Mouse (Mus musculus): Measurements from ENCODE around the gene Nfatc3. TPM values are rescaled to one million over a fixed set of nuclear protein-coding genes. Genes with fewer than 3 reads are reported as not detected.

Gene Nfatc3
- total and polyA plus RNA-seq, 3 experiments: 15.0 to 189 (median 31.0) TPM

DNA sequence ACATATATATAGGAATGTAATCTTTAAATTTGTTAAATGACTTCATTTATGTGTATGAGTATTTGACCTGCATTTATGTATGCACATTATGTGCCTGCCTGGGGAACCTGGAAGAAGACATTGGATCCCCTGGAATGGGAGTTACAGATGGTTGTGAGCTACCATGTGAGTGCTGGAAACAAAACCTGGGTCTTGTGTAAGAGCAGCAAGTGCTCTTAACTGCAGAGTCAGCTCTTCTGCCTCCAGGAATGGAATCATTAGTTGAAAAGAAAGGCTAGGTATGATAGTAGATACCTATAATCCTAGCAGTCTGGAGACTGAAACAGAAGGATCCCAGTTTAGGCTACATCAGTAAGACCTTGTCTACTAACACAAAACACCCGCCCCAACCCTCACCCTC is 67.4 kb downstream of the Nfatc3 start:
- no peak for TF ChIP-seq GATA2 (IDR thresholded peaks at IDR 0.05; ENCODE audit: borderline replicate concordance, low read depth, low read length)
- no peak for TF ChIP-seq POLR2AphosphoS5 (IDR thresholded peaks at IDR 0.05; ENCODE audit: insufficient replicate concordance, low read depth, low read length)
- TF ChIP-seq TAL1 (conservative IDR thresholded peaks at IDR 0.05; ENCODE audit: low read depth, low read length): no peak
- no peak for TF ChIP-seq GATA1 (IDR thresholded peaks at IDR 0.05; ENCODE audit: borderline replicate concordance, low read length)
- no peak for TF ChIP-seq CTCF (IDR thresholded peaks at IDR 0.05; ENCODE audit: low read depth, low read length)
- Histone ChIP-seq H3K4me3 (ENCODE audit: low read depth, low read length) (no peak overlapping the region), H3K36me3 (replicated peaks) (peaks cover 83% of the 10 kb centered on the region), H3K27me3 (ENCODE audit: insufficient read depth, low read length) (no peaks in the 10 kb centered on the region), H3K9me3 (replicated peaks) (no peaks in the 10 kb centered on the region), H3K4me1 (ENCODE audit: insufficient read depth, low read depth, low read length) (peaks cover 4% of the 10 kb centered on the region)
- DNase-seq (ENCODE audit: low spot score) (no peak), ATAC-seq (ENCODE audit: extremely low read depth, insufficient number of reproducible peaks, low FRiP score, poor library complexity, severe bottlenecking) (no peak)

DNA sequence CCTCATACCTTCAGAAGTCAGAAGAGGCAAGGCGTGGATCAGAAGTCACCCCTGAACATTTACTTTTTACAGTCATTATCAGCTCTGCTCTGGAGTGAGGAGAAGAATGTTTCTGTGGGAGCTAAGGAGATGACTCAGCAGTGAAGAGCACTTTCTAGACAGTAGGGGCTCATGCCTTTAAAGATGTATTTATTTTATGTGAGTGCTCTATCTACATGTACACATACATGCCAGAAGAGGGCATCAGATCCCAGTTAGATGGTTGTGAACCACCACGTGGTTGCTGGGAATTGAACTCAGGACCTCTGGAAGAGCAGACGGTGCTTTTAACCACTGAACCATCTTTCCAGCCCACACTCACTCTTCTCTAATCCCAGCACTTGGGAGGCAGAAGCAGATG is 68.4 kb downstream of the Nfatc3 start:
- peaks cover 9% of the 10 kb centered on the region for H3K4me1 ChIP-seq (ENCODE audit: insufficient read depth, low read depth, low read length)
- TF ChIP-seq GATA1 (IDR thresholded peaks at IDR 0.05; ENCODE audit: borderline replicate concordance, low read length): no peak
- no peak for TF ChIP-seq CTCF (IDR thresholded peaks at IDR 0.05; ENCODE audit: low read depth, low read length)
- no peak for DNase-seq (ENCODE audit: low spot score)
- H3K36me3 ChIP-seq (replicated peaks): peaks cover 84% of the 10 kb centered on the region
- ATAC-seq (ENCODE audit: extremely low read depth, insufficient number of reproducible peaks, low FRiP score, poor library complexity, severe bottlenecking): no peak
- no peak overlapping the region for H3K4me3 ChIP-seq (ENCODE audit: low read depth, low read length)
- no peaks in the 10 kb centered on the region for H3K9me3 ChIP-seq (replicated peaks)
- H3K27me3 ChIP-seq (ENCODE audit: insufficient read depth, low read length): no peaks in the 10 kb centered on the region

DNA sequence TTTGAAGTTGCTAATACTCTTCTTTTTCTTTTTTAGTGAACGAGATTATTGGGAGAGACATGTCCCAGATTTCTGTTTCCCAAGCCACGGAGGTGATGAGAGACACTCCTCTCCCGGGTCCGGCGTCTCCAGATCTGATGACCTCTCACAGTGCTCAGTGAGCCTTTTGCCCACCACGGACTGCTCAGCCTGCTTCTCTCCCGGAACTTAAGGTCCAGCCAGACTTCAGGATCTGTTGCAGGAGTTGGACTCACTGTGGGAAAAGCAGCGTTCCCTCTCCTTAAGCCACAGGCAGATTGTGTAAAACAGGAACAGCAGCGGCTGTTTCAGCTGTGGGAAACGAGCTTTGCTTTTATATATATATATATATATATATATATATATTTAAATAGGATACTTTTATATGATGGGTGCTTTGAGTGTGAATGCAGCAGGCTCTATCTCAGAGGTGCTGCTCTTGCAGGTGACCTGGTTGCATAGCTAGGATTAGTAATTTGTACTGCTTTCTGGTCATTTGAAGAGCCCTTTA is 69.3 kb downstream of the Nfatc3 start:
- H3K27me3 ChIP-seq (ENCODE audit: insufficient read depth, low read length): no peaks in the 10 kb centered on the region
- H3K4me3 ChIP-seq (ENCODE audit: low read depth, low read length): no peak overlapping the region
- H3K9me3 ChIP-seq (replicated peaks): no peaks in the 10 kb centered on the region
- ATAC-seq (ENCODE audit: extremely low read depth, insufficient number of reproducible peaks, low FRiP score, poor library complexity, severe bottlenecking) (no peak), DNase-seq (ENCODE audit: low spot score) (no peak)
- peaks cover 87% of the 10 kb centered on the region for H3K36me3 ChIP-seq (replicated peaks)
- TF ChIP-seq GATA2 (IDR thresholded peaks at IDR 0.05; ENCODE audit: borderline replicate concordance, low read depth, low read length) (no peak), CTCF (IDR thresholded peaks at IDR 0.05; ENCODE audit: low read depth, low read length) (no peak), GATA1 (IDR thresholded peaks at IDR 0.05; ENCODE audit: borderline replicate concordance, low read length) (no peak), POLR2AphosphoS5 (IDR thresholded peaks at IDR 0.05; ENCODE audit: insufficient replicate concordance, low read depth, low read length) (no peak), TAL1 (conservative IDR thresholded peaks at IDR 0.05; ENCODE audit: low read depth, low read length) (no peak)
- H3K4me1 ChIP-seq (ENCODE audit: insufficient read depth, low read depth, low read length): peaks cover 9% of the 10 kb centered on the region

DNA sequence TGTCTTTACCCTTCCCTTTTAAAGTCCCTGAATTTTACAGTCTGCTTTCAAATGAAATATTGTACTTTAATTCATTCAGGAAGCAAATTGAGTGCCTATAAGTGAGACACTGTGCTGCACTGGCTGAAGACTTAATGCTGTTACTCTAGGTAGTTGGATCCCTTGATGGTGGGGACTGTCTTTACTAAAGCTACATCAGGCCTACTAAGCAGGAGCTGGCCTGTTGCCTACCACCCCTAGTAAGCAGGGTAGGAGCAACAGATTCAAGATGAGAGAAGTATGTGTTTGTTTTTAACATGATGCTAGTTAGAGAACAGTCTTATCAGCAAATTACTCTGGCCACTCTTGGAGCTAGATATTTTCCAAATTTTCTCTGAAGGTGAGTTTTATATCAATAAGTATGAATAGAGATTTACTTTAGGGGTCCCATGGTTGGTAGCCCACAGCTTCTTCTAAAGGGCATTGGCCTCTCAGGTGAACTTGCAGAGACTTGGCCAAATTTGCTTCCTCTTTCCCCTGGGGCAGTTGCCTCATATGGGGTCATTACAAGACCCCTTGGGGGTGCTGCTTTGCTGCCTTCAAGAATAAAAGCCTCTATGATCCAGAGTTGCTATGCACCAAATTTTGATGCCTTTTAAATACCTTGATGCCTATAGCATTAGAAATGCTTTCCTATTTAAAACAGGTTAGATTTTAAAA is 70.7 kb downstream of the Nfatc3 start:
- Histone ChIP-seq H3K9me3 (replicated peaks) (no peaks in the 10 kb centered on the region), H3K4me1 (ENCODE audit: insufficient read depth, low read depth, low read length) (peaks cover 9% of the 10 kb centered on the region), H3K36me3 (replicated peaks) (peaks cover 91% of the 10 kb centered on the region), H3K4me3 (ENCODE audit: low read depth, low read length) (no peak overlapping the region), H3K27me3 (ENCODE audit: insufficient read depth, low read length) (peaks cover 7% of the 10 kb centered on the region; the same call in 1 of the 2 replicates)
- ATAC-seq (ENCODE audit: extremely low read depth, insufficient number of reproducible peaks, low FRiP score, poor library complexity, severe bottlenecking) (no peak), DNase-seq (ENCODE audit: low spot score) (no peak)
- TF ChIP-seq POLR2AphosphoS5 (IDR thresholded peaks at IDR 0.05; ENCODE audit: insufficient replicate concordance, low read depth, low read length) (no peak), CTCF (IDR thresholded peaks at IDR 0.05; ENCODE audit: low read depth, low read length) (no peak), GATA1 (IDR thresholded peaks at IDR 0.05; ENCODE audit: borderline replicate concordance, low read length) (no peak), TAL1 (conservative IDR thresholded peaks at IDR 0.05; ENCODE audit: low read depth, low read length) (no peak), GATA2 (IDR thresholded peaks at IDR 0.05; ENCODE audit: borderline replicate concordance, low read depth, low read length) (no peak)

- no peak for TF ChIP-seq TAL1 (conservative IDR thresholded peaks at IDR 0.05; ENCODE audit: low read depth, low read length)
- TF ChIP-seq POLR2AphosphoS5 (IDR thresholded peaks at IDR 0.05; ENCODE audit: insufficient replicate concordance, low read depth, low read length): no peak
- TF ChIP-seq CTCF (IDR thresholded peaks at IDR 0.05; ENCODE audit: low read depth, low read length): no peak
- no peak for TF ChIP-seq GATA1 (IDR thresholded peaks at IDR 0.05; ENCODE audit: borderline replicate concordance, low read length)
- TF ChIP-seq GATA2 (IDR thresholded peaks at IDR 0.05; ENCODE audit: borderline replicate concordance, low read depth, low read length): no peak
- Histone ChIP-seq H3K36me3 (replicated peaks) (peaks cover 86% of the 10 kb centered on the region), H3K9me3 (replicated peaks) (no peaks in the 10 kb centered on the region), H3K4me1 (ENCODE audit: insufficient read depth, low read depth, low read length) (peaks cover 9% of the 10 kb centered on the region), H3K4me3 (ENCODE audit: low read depth, low read length) (no peak overlapping the region), H3K27me3 (ENCODE audit: insufficient read depth, low read length) (peaks cover 13% of the 10 kb centered on the region)
- no peak for ATAC-seq (ENCODE audit: extremely low read depth, insufficient number of reproducible peaks, low FRiP score, poor library complexity, severe bottlenecking)
- DNase-seq (ENCODE audit: low spot score): no peak
Observed at GRCm38 (mm10) chr8:106129997-106130396, 71.4 kb downstream of the Nfatc3 start.

DNA sequence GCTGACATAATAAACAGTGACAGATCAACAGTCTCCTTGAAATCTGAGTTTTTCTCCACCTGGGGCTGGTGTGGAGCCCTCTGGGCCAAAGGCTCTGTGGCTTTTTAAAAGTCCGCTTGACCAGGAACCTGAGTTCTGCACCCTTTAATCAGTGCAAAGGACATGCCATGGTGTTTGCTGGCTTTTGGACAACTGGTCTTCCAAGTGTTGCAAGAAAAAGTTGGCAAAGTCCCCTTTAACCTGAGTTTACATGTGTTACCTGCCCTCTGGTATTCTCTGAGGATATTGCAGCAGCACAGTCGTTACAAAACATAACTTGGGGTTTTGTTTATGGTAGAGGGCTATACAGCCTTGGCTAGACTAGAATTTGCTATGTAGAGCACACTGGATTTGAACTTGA is 71.9 kb downstream of the Nfatc3 start:
- DNase-seq (ENCODE audit: low spot score) (no peak), ATAC-seq (ENCODE audit: extremely low read depth, insufficient number of reproducible peaks, low FRiP score, poor library complexity, severe bottlenecking) (no peak)
- H3K27me3 ChIP-seq (ENCODE audit: insufficient read depth, low read length): peaks cover 18% of the 10 kb centered on the region
- no peak overlapping the region for H3K4me3 ChIP-seq (ENCODE audit: low read depth, low read length)
- H3K36me3 ChIP-seq (replicated peaks): peaks cover 84% of the 10 kb centered on the region
- TF ChIP-seq GATA2 (IDR thresholded peaks at IDR 0.05; ENCODE audit: borderline replicate concordance, low read depth, low read length) (no peak), CTCF (IDR thresholded peaks at IDR 0.05; ENCODE audit: low read depth, low read length) (no peak), TAL1 (conservative IDR thresholded peaks at IDR 0.05; ENCODE audit: low read depth, low read length) (no peak), POLR2AphosphoS5 (IDR thresholded peaks at IDR 0.05; ENCODE audit: insufficient replicate concordance, low read depth, low read length) (no peak), GATA1 (IDR thresholded peaks at IDR 0.05; ENCODE audit: borderline replicate concordance, low read length) (no peak)
- H3K9me3 ChIP-seq (replicated peaks): no peaks in the 10 kb centered on the region
- H3K4me1 ChIP-seq (ENCODE audit: insufficient read depth, low read depth, low read length): peaks cover 10% of the 10 kb centered on the region

All from G1E (cell line).